Mouse (Mus musculus) megakaryocyte, adult 5-6 weeks (primary cell): ENCODE results near the gene Eefsec. TPM values are rescaled to one million over a fixed set of nuclear protein-coding genes. Genes with fewer than 3 reads are reported as not detected.

ENCODE experiments used
- ATAC-seq: 2 replicates; pipeline ENCODE4 v1.8.0; 2016; ENCODE audit warnings: mild to moderate bottlenecking, inconsistent platforms; ENCODE audit not compliant: poor library complexity, severe bottlenecking
- total RNA-seq, 2 experiments: library from RNA; stranded (forward) in 1 of 2; stranded (reverse) in 1 of 2; fragments of 153-499, 151-499 nt in 1 of 2; fragments of 221-1000, 200-1000 nt in 1 of 2; gene quantifications; 2 replicates each; pipeline versions ENCODE4 v1.2.3 to v1.2.4; 2015 to 2017

Gene Eefsec
- total RNA-seq, 2 experiments from 2014 or later = 7.0 to 11.2 TPM

GRCm38 (mm10) chr6:88343485-88344450 is 102.6 kb downstream of the Eefsec start:
- no peak for ATAC-seq

GRCm38 (mm10) chr6:88342965-88343364 is 103.4 kb downstream of the Eefsec start:
- no peak for ATAC-seq

DNA sequence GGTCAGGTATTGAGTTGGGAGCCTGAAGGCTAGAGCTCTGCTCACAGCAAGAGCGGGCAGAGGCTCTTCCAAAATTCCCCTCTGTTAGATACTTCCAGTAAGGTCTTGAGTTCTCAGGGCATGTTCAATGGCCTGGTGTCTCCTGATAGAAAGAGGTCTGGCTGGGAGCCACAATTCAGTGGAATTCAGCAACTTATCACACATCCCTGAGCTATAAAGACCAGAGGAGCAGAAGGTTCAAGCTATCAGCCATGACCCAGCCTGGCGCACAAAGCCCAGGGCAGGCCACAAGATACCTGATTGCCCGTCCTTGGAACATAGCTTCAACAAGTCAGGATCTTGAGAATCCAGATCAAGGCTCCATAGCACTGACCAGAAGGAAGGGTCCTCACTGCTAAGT is 105.2 kb downstream of the Eefsec start:
- ATAC-seq = no peak

- no peak for ATAC-seq
Measured at GRCm38 (mm10) chr6:88340761-88341160, 105.6 kb downstream of the Eefsec start.

DNA sequence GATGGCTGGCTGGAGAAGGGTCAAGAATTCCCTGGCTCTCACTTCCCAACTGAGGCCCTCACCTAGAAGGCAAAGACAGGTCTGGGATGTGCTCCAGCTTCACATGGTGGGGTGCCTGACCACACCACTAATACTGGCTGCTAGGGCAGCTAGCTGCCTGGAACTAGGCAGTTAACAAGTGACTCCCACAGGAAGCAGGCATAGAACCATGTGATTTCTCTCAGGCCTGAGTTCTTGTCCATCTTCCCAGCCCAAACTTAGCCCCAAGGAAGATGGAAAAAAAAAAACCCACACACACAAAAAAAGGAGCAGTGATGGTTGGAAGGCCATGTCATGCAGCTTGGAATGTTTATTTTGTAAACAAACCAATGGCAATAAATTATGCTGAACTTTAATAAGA is 117.0 kb downstream of the Eefsec start:
- ATAC-seq = no peak

- no peak for ATAC-seq
Measured at GRCm38 (mm10) chr6:88321879-88322278, 124.5 kb downstream of the Eefsec start.

- ATAC-seq = no peak
Measured at GRCm38 (mm10) chr6:88321253-88321652, 125.1 kb downstream of the Eefsec start.

GRCm38 (mm10) chr6:88319735-88320134 is 126.6 kb downstream of the Eefsec start:
- ATAC-seq = no peak

DNA sequence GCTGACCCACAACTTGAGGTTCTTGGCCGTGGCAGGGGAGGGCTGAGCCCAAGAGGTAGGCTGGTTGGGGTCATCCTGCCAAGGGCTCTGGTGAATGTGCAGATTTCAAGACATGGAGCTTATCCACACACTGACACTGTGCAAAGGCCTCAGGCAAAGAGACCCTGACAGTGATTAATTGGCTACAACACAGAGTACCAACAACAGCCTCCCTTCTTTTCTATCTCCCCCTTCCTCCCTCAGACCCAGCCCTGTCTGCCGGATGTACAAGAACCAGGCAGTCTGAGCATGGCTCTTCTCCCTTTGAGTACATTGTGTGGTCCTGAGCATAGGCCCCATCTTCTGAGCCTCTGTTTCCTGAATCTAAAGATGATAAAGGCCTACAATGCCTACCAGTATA is 131.0 kb downstream of the Eefsec start:
- no peak for ATAC-seq

DNA sequence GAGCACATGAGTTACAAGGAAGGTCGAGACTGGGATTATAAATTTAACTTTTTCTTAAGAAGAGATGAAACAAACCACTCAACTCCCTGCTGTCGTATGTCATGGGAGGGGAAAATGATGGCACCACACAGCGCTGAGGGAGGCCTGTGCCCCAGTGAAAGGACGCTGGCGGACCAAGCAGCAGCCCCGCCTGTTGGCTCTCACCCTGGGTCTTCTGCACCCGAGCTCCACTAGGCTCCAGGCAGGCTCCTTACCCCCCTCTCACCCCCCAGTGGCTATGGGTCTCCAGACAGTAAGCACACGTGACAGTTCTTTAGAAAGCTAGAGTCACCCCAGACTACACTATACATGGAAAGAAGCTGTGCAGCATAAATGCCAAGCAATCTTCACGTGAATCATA is 132.4 kb downstream of the Eefsec start:
- no peak for ATAC-seq

DNA sequence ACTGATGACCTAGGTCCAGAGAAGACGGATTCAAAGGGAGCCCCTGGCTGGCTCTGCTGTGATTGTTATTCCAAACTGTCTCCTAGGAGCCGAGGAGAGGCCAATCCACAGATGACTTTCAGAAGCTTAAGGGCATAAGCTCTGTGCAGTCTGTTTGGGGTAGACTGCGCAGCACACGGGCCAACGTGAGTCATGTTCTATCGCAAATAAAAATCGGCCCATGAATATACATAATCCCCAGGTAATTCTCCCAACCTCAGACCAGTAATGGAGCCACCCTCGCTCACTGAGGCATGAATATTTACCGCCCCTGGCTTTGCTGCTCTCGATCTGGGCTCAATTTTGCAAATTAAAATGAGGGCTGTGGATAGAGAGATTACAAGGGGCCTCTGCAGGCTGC is 134.7 kb downstream of the Eefsec start:
- no peak for ATAC-seq

DNA sequence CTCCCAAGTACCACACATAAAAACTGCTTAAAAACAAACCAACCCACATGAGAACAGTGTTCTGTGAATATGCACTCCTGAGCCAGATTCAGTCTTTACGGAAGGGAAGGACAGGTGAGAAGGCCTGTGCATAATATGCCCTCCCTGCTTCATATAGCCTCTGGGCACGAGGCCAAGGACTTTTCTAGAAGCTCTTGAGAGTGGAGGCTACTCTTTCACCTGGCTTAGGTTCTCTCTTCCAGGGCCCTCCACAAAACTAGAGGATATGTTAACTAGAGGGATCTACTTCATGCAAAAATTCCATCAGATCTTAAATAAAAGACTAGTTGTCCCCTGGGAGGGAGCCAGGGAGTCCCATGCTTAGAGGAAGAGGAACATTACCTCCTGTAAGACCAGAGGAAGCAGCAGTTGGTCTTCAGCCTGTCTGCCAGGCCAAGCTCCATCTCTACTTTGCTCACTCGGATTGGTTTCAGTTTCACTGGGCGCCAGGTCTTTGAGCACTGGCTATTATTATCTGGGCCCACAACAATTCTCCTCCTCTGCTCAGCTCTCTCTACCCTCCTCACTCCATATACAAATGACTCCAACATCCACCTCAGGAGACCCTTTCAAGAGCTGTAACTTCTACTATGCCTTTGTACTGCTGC is 140.1 kb downstream of the Eefsec start:
- ATAC-seq = no peak

- no peak for ATAC-seq
Measured at GRCm38 (mm10) chr6:88301234-88301633, 145.1 kb downstream of the Eefsec start.

DNA sequence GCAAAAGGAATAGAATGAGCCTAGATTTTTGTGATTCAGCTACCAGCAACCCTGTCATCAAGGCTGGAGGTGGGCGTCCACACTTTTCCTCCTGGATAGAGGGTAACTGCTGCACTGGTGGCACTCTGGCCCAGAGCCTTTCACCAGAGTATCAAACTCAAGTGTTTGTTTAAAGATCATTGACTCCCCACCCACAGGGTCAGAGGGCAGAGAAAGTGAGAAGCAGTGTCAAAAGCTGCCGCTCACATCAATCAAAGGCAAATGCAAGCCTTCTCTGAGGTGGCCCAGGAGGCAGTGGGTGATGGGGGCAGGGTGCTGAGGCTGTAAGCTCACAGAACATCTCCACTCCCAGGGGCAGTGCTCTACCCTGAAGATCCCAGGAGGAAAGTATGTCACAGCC is 146.8 kb downstream of the Eefsec start:
- ATAC-seq = no peak

- no peak for ATAC-seq
Measured at GRCm38 (mm10) chr6:88292274-88292909, 153.9 kb downstream of the Eefsec start.

- no peak for ATAC-seq
Measured at GRCm38 (mm10) chr6:88290129-88290766, 156.1 kb downstream of the Eefsec start.

- no peak for ATAC-seq
Measured at GRCm38 (mm10) chr6:88278141-88278540, 168.2 kb downstream of the Eefsec start.

DNA sequence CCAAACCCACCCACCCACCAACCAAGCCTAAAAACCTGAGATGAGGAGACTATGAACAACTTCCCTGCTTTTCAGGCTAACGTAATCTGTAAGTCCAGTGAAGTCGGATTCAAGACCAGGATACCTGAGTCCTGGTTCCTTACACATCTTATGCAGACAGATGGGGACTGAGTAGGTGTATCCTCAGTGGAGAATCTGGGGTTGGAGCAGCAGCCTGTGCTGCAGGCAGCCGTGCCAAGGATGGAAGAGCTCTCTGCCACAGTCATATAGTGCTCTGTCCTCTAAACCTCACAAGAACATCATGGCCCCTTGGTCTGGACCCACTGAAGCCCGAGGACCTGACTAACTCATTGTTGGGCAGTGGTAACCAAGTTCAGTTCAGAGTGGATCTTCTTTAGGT is 169.1 kb downstream of the Eefsec start:
- ATAC-seq = no peak

GRCm38 (mm10) chr6:88276221-88276620 is 170.1 kb downstream of the Eefsec start:
- ATAC-seq = no peak

DNA sequence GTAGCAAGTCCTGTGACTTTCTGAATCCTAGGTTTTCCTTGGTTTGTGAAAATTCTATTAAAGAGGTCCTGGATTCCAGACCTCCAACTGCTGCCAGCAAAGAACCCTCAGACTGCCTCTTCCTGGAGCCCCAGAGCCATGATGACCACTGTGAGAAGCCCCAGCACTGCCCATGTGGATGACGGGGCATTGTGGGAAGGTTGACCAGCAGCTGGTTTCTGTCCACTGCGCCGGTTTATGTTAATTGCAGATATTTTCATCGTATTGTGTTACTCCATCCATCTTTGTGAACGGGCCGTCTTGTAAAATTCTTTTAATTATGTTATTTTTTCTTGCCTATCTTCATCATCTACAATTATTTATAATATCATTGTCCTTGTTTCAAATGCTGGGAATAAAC is 171.7 kb downstream of the Eefsec start:
- no peak for ATAC-seq

DNA sequence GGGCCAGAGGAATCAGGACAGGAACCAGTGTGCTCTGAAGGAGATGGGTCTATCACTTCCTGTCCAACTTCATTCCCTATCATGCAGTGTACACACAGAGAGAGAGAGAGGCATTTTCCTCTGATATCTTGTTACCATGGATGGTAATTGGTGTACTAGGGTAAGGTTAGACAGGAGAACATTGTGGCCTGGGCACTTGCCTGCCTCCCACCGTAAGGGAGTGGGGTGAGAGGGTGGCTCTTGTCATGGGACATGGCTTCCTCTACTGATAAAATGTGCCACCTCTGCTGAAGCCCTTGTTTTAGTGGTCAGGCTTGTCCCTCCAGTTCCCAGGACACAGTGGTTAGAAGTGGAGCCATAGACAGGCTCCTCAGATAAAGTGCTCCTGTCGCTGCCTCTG is 178.4 kb downstream of the Eefsec start:
- no peak for ATAC-seq
